Mouse (Mus musculus) megakaryocyte, embryonic 14.5 days (primary cell): ENCODE results near the gene Nhp2. TPM values are rescaled to one million over a fixed set of nuclear protein-coding genes. Genes with fewer than 3 reads are reported as not detected.
"Not testable (repeated sequence)": the region's sequence is repeated elsewhere in the genome, so short reads cannot be mapped to it uniquely, and the experiment has no call there.

ENCODE experiments used
- H3K27me3 ChIP-seq: replicated peaks from 2 replicates; pipeline ENCODE3; 2012; ENCODE audit warnings: inconsistent platforms
- H3K36me3 ChIP-seq: replicated peaks from 2 replicates; pipeline ENCODE3; 2012; ENCODE audit warnings: low read length, inconsistent platforms, mixed read lengths
- H3K4me1 ChIP-seq: 2 replicates; pipeline ENCODE4 v1.6.1; 2012; ENCODE audit warnings: inconsistent platforms
- H3K4me3 ChIP-seq: replicated peaks from 2 replicates; pipeline ENCODE3; 2012; ENCODE audit warnings: moderate library complexity, mild to moderate bottlenecking, inconsistent platforms
- H3K9me3 ChIP-seq: 2 replicates; pipeline ENCODE4 v1.6.1; 2012; ENCODE audit warnings: inconsistent platforms
- FLI1 ChIP-seq: IDR thresholded peaks from 2 replicates; pipeline ENCODE4 v1.6.1; 2012; ENCODE audit warnings: low read length, inconsistent platforms, mixed read lengths
- GATA1 ChIP-seq: IDR thresholded peaks from 3 replicates; pipeline ENCODE4 v1.6.1; 2012; ENCODE audit warnings: mixed read lengths, low read length, inconsistent platforms, borderline replicate concordance
- polyA plus RNA-seq: library from polyadenylated mRNA; stranded (reverse); fragments of >175 nt; gene quantifications from 2 replicates; pipeline ENCODE4 v1.2.3, GENCODE M21; 2012; ENCODE audit warnings: low replicate concordance; ENCODE audit not compliant: insufficient read depth

Gene Nhp2
- polyA plus RNA-seq, 1 experiment: 144 TPM

GRCm38 (mm10) chr11:51654891-51655290 is 35.4 kb downstream of the Nhp2 start:
- TF ChIP-seq GATA1 (no peak), FLI1 (no peak)
- Histone ChIP-seq H3K4me3 (no peak overlapping the region), H3K4me1 (peaks cover 29% of the 10 kb centered on the region), H3K9me3 (peaks cover 10% of the 10 kb centered on the region), H3K27me3 (peaks cover 65% of the 10 kb centered on the region), H3K36me3 (no peaks in the 10 kb centered on the region)

DNA sequence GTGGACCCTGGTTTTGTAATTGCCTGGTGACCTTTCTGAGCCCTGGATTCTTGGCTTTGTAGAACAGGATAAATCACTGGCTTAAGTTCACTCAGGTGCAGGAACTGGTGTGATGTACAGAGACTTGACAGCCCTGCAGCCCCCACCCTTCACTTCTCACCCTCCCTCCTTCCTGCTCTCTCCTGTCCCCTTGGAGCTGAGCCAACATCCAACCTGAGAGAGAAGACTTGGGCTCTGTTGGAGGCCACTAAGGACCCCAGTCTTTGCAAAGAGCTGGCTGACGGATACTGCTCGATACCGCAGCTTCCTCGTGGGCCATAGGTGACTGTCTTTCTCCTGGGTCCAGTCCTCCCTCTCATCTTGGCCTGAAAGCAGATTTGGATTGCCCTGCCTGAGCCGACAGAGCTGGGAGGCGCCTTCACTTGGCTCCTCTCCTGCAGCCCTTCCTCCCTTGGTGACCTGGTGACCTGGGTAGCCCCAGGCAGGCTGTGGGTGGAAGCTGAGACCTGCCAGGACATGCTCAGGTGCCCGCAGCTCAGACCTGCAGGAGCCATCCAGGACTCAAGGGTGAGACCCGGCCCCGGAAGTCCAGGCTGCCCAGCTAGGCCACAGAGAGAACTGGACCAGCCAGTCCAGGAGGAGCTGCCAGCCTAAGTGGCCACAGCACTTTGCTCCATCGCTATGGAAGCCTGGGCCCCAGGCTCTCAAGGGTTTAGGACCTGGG is 37.4 kb downstream of the Nhp2 start:
- H3K27me3 ChIP-seq: peaks cover 52% of the 10 kb centered on the region
- TF ChIP-seq FLI1 (no peak), GATA1 (no peak)
- H3K4me3 ChIP-seq: no peak overlapping the region
- H3K36me3 ChIP-seq: no peaks in the 10 kb centered on the region
- peaks cover 10% of the 10 kb centered on the region for H3K9me3 ChIP-seq
- peaks cover 15% of the 10 kb centered on the region for H3K4me1 ChIP-seq

DNA sequence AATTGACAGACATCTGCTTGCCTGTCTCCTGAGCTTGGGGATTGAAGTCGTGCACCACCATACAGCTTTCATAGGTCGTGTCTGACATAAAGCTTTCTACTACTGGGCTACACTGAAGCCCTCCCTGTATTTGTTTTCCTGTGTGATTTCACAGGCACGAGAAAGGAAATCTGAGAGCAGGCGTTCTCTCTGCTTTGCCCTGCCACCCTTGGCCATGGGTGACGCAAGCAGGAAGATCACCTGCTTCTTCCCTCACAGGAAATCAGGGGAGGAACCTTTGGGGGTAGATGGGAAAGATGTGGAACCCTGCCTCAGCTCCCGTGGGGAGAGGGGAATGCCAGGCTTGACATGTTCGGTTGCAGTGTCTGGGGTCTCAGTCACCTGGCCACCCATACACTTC is 38.8 kb downstream of the Nhp2 start:
- H3K36me3 ChIP-seq: no peaks in the 10 kb centered on the region
- no peak overlapping the region for H3K4me3 ChIP-seq
- H3K27me3 ChIP-seq: peaks cover 48% of the 10 kb centered on the region
- peaks cover 15% of the 10 kb centered on the region for H3K4me1 ChIP-seq
- 0 out of 2 replicates have a peak, but pooled peaks cover 3% of the 10 kb centered on the region for H3K9me3 ChIP-seq
- TF ChIP-seq FLI1 (no peak), GATA1 (no peak)

- Histone ChIP-seq H3K4me1 (peaks cover 12% of the 10 kb centered on the region), H3K36me3 (no peaks in the 10 kb centered on the region), H3K27me3 (peaks cover 47% of the 10 kb centered on the region), H3K9me3 (0 out of 2 replicates have a peak, but pooled peaks cover 3% of the 10 kb centered on the region), H3K4me3 (no peak overlapping the region)
- TF ChIP-seq FLI1 (no peak), GATA1 (no peak)
These were observed 39.2 kb downstream of the Nhp2 start for GRCm38 (mm10) chr11:51658705-51659104.

- Histone ChIP-seq H3K9me3 (no peaks in the 10 kb centered on the region), H3K4me1 (peaks cover 2% of the 10 kb centered on the region; the same call in 1 of the 2 replicates), H3K27me3 (peaks cover 28% of the 10 kb centered on the region), H3K4me3 (no peak overlapping the region), H3K36me3 (no peaks in the 10 kb centered on the region)
- TF ChIP-seq GATA1: no peak
- TF ChIP-seq FLI1: no peak
These were observed 42.4 kb downstream of the Nhp2 start for GRCm38 (mm10) chr11:51661867-51662365.

DNA sequence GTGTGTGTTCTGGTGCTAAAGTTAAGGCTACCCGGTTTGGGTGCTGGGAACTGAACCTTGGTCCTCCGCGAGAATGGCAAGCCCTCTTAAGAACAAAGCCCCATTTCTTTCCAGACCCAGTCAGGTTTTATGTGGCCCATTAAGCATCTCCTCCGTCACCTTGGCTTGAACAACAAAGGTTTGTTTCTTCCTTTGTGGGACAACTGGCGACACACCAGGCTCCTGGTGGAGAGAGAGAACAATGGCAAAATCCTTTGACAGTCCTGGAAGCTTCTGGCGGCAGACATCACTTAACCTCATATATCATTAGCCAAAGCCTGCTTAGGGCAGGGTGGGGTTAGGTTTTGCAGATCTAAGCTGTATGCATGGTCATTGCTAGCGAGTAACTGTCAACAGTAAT is 43.1 kb downstream of the Nhp2 start:
- Histone ChIP-seq H3K9me3 (no peaks in the 10 kb centered on the region), H3K4me3 (no peak overlapping the region), H3K27me3 (peaks cover 22% of the 10 kb centered on the region), H3K36me3 (no peaks in the 10 kb centered on the region), H3K4me1 (peaks cover 2% of the 10 kb centered on the region; the same call in 1 of the 2 replicates)
- no peak for TF ChIP-seq FLI1
- no peak for TF ChIP-seq GATA1

DNA sequence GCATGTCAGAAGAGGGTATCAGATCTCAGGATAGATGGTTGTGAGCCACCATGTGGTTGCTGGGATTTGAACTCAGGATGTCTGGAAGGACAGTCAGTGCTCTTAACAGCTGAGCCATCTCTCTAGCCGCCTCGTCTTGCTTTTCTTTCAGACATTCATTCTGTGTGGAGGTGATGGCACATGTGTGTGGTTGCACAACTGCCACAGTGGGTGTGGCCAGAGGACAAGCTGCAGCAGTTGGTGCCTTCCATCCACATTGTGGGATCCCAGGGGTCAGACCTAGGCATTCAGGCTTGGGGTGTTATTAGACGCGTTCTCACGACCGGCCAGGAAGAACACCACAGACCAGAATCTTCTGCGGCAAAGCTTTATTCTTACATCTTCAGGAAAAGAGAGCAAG is 45.2 kb downstream of the Nhp2 start:
- H3K9me3 ChIP-seq, H3K4me3 ChIP-seq, H3K36me3 ChIP-seq, H3K4me1 ChIP-seq: not testable (repeated sequence)
- H3K27me3 ChIP-seq: peaks cover 10% of the 10 kb centered on the region

DNA sequence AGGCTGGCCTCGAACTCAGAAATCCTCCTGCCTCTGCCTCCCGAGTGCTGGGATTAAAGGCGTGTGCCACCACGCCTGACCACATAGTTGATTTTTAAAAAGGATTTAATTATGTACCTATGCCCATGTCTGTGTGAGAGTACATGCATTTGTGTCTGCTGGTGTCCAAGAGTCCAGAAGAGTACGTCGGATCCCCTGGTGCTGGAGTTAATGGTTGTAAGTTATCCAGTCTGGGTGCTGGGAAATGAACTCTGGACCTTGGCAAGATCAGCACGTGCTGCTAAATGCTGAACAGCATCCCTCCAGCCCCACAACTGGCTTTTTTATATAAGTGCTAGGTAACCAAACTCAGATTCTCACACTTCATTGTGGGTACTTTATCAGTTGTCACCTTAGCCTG is 51.3 kb downstream of the Nhp2 start:
- Histone ChIP-seq H3K4me3 (no peak overlapping the region), H3K9me3 (no peaks in the 10 kb centered on the region), H3K4me1 (peaks cover 3% of the 10 kb centered on the region; the same call in 1 of the 2 replicates), H3K36me3 (no peaks in the 10 kb centered on the region), H3K27me3 (peaks cover 1% of the 10 kb centered on the region)
- TF ChIP-seq GATA1: no peak
- no peak for TF ChIP-seq FLI1

DNA sequence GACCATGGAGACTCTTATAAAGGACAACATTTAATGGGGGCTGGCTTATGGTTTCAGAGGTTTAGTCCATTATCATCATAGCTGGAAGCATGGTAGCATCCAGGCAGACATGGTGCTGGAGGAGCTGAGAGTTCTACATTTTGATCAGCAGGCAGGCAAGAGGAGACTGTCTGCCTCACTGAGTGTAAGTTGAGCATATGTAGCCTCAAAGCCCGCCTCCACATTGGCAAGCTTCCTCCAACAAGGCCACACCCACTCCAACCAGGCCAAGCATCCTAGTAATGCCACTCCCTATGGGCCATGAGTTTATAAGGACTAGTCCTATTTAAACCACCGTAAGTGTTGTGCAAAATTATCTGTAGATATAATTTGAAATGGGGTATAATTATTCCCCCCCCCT is 51.8 kb downstream of the Nhp2 start:
- Histone ChIP-seq H3K27me3 (peaks cover 1% of the 10 kb centered on the region), H3K4me1 (peaks cover 3% of the 10 kb centered on the region; the same call in 1 of the 2 replicates), H3K36me3 (no peaks in the 10 kb centered on the region), H3K9me3 (no peaks in the 10 kb centered on the region), H3K4me3 (no peak overlapping the region)
- TF ChIP-seq FLI1: no peak
- no peak for TF ChIP-seq GATA1

DNA sequence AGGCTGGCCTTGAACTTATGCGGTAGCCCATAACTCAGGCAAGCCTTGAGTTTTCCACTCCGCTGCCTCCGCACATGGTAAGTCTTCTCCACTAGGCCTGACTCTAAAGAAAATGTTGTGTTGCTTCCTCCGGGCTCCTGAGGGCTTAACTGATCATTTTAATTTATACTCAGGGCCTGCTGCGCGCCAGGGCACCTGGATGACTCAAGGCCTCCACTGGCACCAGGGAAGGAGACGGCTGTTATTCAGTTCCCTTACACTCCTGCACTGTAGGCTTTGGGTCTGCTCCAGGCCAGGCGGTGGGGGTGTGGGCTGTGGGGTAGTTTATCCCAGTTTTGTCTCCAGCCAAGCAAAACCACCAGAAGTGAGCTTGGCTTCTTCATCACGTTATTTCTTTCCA is 53.8 kb downstream of the Nhp2 start:
- no peaks in the 10 kb centered on the region for H3K9me3 ChIP-seq
- H3K36me3 ChIP-seq: no peaks in the 10 kb centered on the region
- no peak for TF ChIP-seq FLI1
- TF ChIP-seq GATA1: no peak
- H3K27me3 ChIP-seq: peaks cover 1% of the 10 kb centered on the region
- peaks cover 15% of the 10 kb centered on the region for H3K4me1 ChIP-seq
- H3K4me3 ChIP-seq: no peak overlapping the region

Other genes starting within 250 kb of the Nhp2 start
- gene Phykpl, start 35.0 kb upstream of the Nhp2 start, polyA plus RNA-seq: 10.1 and 21.6 TPM in 2 replicates
- 373 and 587 TPM in 2 replicates for gene Hnrnpab, start 12.9 kb upstream of the Nhp2 start, polyA plus RNA-seq
- 12.9 and 15.1 TPM in 2 replicates for gene Rmnd5b, start 16.2 kb downstream of the Nhp2 start, polyA plus RNA-seq
- 2.5 and 6.0 TPM in 2 replicates for gene N4bp3, start 31.1 kb downstream of the Nhp2 start, polyA plus RNA-seq
- not detected in 2 replicates for gene D930048N14Rik, start 31.2 kb downstream of the Nhp2 start, polyA plus RNA-seq
- gene 0610009B22Rik, start 69.1 kb downstream of the Nhp2 start, polyA plus RNA-seq: 1.7 TPM in 1 of 2 replicates, not detected in the other
- 2.6 and 8.2 TPM in 2 replicates for gene Sec24a, start 143.9 kb downstream of the Nhp2 start, polyA plus RNA-seq
- gene Sar1b, start 144.0 kb downstream of the Nhp2 start, polyA plus RNA-seq: 8.5 TPM in 1 of 2 replicates, not detected in the other
- 0.26 and 3.6 TPM in 2 replicates for gene Jade2, start 237.9 kb downstream of the Nhp2 start, polyA plus RNA-seq